Mouse (Mus musculus): ENCODE data around the gene Zfp777. TPM values are rescaled to one million over a fixed set of nuclear protein-coding genes. Genes with fewer than 3 reads are reported as not detected.
A peak's percentile ranks its signal among the peaks of the same experiment; 100 is the strongest.

The Zfp777 gene
- 8.9 and 9.3 TPM in 2 replicates for polyA plus RNA-seq (2015; fragmentation: Nextera tagmentation; extraction: Ambion mirVana)

- Histone ChIP-seq H3K27me3 (no peaks in the 10 kb centered on the region), H3K9me3 (no peaks in the 10 kb centered on the region), H3K36me3 (peaks cover 16% of the 10 kb centered on the region), H3K4me1 (replicated peaks) (peaks cover 23% of the 10 kb centered on the region), H3K9ac (replicated peaks) (peak within 1 kb of the TSS; percentile 87), H3K4me2 (replicated peaks) (peak within 1 kb of the TSS; percentile 80), H3K27ac (peak within 1 kb of the TSS; percentile 93), H3K4me3 (replicated peaks) (peak within 1 kb of the TSS; percentile 84)
- WGBS = under 1% methylated on average over 71 of the region's 82 CpGs
- peak; percentile 89 for ATAC-seq
Observed at GRCm38 (mm10) chr6:48048426-48049272, at the start of gene Zfp777. TSS of gene Zfp777 (minus strand) at chr6:48048911.

- Histone ChIP-seq H3K27ac (no peak overlapping the region), H3K27me3 (no peaks in the 10 kb centered on the region), H3K9me3 (no peaks in the 10 kb centered on the region), H3K4me1 (replicated peaks) (peaks cover 16% of the 10 kb centered on the region), H3K4me2 (replicated peaks) (peak overlapping the region; percentile 72), H3K9ac (replicated peaks) (no peak overlapping the region), H3K4me3 (replicated peaks) (peak overlapping the region; percentile 86), H3K36me3 (peaks cover 12% of the 10 kb centered on the region)
- WGBS = 41% methylated on average over 14 of the region's 14 CpGs
- ATAC-seq = peak; percentile 4; the same call in 1 of the 2 replicates
Observed at GRCm38 (mm10) chr6:48086957-48087715, 38.4 kb upstream of the Zfp777 start.

GRCm38 (mm10) chr6:48086471-48086878 is 37.8 kb upstream of the Zfp777 start, which contains the start of gene Zfp746:
TSS of gene Zfp746 (minus strand) at chr6:48086593.
- no peaks in the 10 kb centered on the region for H3K27me3 ChIP-seq
- peak within 1 kb of the TSS; percentile 92 for H3K27ac ChIP-seq
- H3K4me1 ChIP-seq (replicated peaks) = peaks cover 16% of the 10 kb centered on the region
- H3K9ac ChIP-seq (replicated peaks) = peak within 1 kb of the TSS; percentile 97
- peak within 1 kb of the TSS; percentile 72 for H3K4me2 ChIP-seq (replicated peaks)
- peak within 1 kb of the TSS; percentile 86 for H3K4me3 ChIP-seq (replicated peaks)
- H3K9me3 ChIP-seq = no peaks in the 10 kb centered on the region
- peaks cover 19% of the 10 kb centered on the region for H3K36me3 ChIP-seq
- peak; percentile 95 for ATAC-seq
- WGBS = under 1% methylated on average over 50 of the region's 53 CpGs

- 3% methylated on average over 59 of the region's 72 CpGs for WGBS
- Histone ChIP-seq H3K36me3 (peaks cover 26% of the 10 kb centered on the region), H3K27ac (peak overlapping the region; percentile 92), H3K4me2 (replicated peaks) (peak overlapping the region; percentile 72), H3K9me3 (no peaks in the 10 kb centered on the region), H3K4me1 (replicated peaks) (peaks cover 16% of the 10 kb centered on the region), H3K27me3 (no peaks in the 10 kb centered on the region), H3K9ac (replicated peaks) (peak overlapping the region; percentile 97), H3K4me3 (replicated peaks) (peak overlapping the region; percentile 86)
- ATAC-seq = peak; percentile 95
Observed at GRCm38 (mm10) chr6:48085521-48086404, 37.1 kb upstream of the Zfp777 start.

GRCm38 (mm10) chr6:48083733-48084191 is 35.1 kb upstream of the Zfp777 start:
- Histone ChIP-seq H3K4me3 (replicated peaks) (no peak overlapping the region), H3K4me2 (replicated peaks) (no peak overlapping the region), H3K27me3 (no peaks in the 10 kb centered on the region), H3K9me3 (no peaks in the 10 kb centered on the region), H3K9ac (replicated peaks) (no peak overlapping the region), H3K4me1 (replicated peaks) (peaks cover 16% of the 10 kb centered on the region), H3K36me3 (peaks cover 45% of the 10 kb centered on the region), H3K27ac (no peak overlapping the region)
- ATAC-seq = no peak
- 95% methylated on average over 6 of the region's 6 CpGs for WGBS

GRCm38 (mm10) chr6:48081952-48082351 is 33.2 kb upstream of the Zfp777 start:
- Histone ChIP-seq H3K9ac (replicated peaks) (no peak overlapping the region), H3K4me1 (replicated peaks) (peaks cover 16% of the 10 kb centered on the region), H3K27me3 (no peaks in the 10 kb centered on the region), H3K27ac (no peak overlapping the region), H3K4me3 (replicated peaks) (no peak overlapping the region), H3K9me3 (no peaks in the 10 kb centered on the region), H3K36me3 (peaks cover 62% of the 10 kb centered on the region), H3K4me2 (replicated peaks) (no peak overlapping the region)
- ATAC-seq = no peak
- 99% methylated on average over 3 of the region's 3 CpGs for whole genome bisulfite sequencing

- no peaks in the 10 kb centered on the region for H3K9me3 ChIP-seq
- no peak overlapping the region for H3K4me3 ChIP-seq (replicated peaks)
- 95% methylated on average over 5 of the region's 5 CpGs for WGBS
- peaks cover 16% of the 10 kb centered on the region for H3K4me1 ChIP-seq (replicated peaks)
- no peak overlapping the region for H3K9ac ChIP-seq (replicated peaks)
- H3K36me3 ChIP-seq = peaks cover 68% of the 10 kb centered on the region
- no peak overlapping the region for H3K27ac ChIP-seq
- no peaks in the 10 kb centered on the region for H3K27me3 ChIP-seq
- ATAC-seq = no peak
- H3K4me2 ChIP-seq (replicated peaks) = no peak overlapping the region
Observed at GRCm38 (mm10) chr6:48081021-48081420, 32.3 kb upstream of the Zfp777 start.

GRCm38 (mm10) chr6:48073316-48073715 is 24.6 kb upstream of the Zfp777 start:
- no peaks in the 10 kb centered on the region for H3K27me3 ChIP-seq
- H3K4me1 ChIP-seq (replicated peaks) = no peaks in the 10 kb centered on the region
- ATAC-seq = no peak
- peaks cover 50% of the 10 kb centered on the region for H3K36me3 ChIP-seq
- no peak overlapping the region for H3K4me2 ChIP-seq (replicated peaks)
- WGBS = 88% methylated on average over 5 of the region's 5 CpGs
- no peaks in the 10 kb centered on the region for H3K9me3 ChIP-seq
- no peak overlapping the region for H3K4me3 ChIP-seq (replicated peaks)
- no peak overlapping the region for H3K27ac ChIP-seq
- H3K9ac ChIP-seq (replicated peaks) = no peak overlapping the region

GRCm38 (mm10) chr6:48067492-48067891 is 18.8 kb upstream of the Zfp777 start:
- ATAC-seq = no peak
- Histone ChIP-seq H3K27me3 (no peaks in the 10 kb centered on the region), H3K4me2 (replicated peaks) (no peak overlapping the region), H3K36me3 (peaks cover 59% of the 10 kb centered on the region), H3K27ac (no peak overlapping the region), H3K9me3 (no peaks in the 10 kb centered on the region), H3K4me1 (replicated peaks) (no peaks in the 10 kb centered on the region), H3K9ac (replicated peaks) (no peak overlapping the region), H3K4me3 (replicated peaks) (no peak overlapping the region)
- WGBS = 93% methylated on average over 3 of the region's 3 CpGs

- no peak for ATAC-seq
- Histone ChIP-seq H3K36me3 (peaks cover 73% of the 10 kb centered on the region), H3K4me2 (replicated peaks) (no peak overlapping the region), H3K27ac (no peak overlapping the region), H3K4me3 (replicated peaks) (no peak overlapping the region), H3K9ac (replicated peaks) (no peak overlapping the region), H3K9me3 (no peaks in the 10 kb centered on the region), H3K27me3 (no peaks in the 10 kb centered on the region), H3K4me1 (replicated peaks) (no peaks in the 10 kb centered on the region)
- WGBS = 93% methylated on average over 6 of the region's 6 CpGs
Observed at GRCm38 (mm10) chr6:48065587-48066075, 16.9 kb upstream of the Zfp777 start.

- no peaks in the 10 kb centered on the region for H3K4me1 ChIP-seq (replicated peaks)
- no peaks in the 10 kb centered on the region for H3K27me3 ChIP-seq
- H3K36me3 ChIP-seq = peaks cover 73% of the 10 kb centered on the region
- no peak overlapping the region for H3K4me2 ChIP-seq (replicated peaks)
- WGBS = 91% methylated on average over 14 of the region's 14 CpGs
- H3K9ac ChIP-seq (replicated peaks) = no peak overlapping the region
- no peak for ATAC-seq
- H3K27ac ChIP-seq = no peak overlapping the region
- no peaks in the 10 kb centered on the region for H3K9me3 ChIP-seq
- no peak overlapping the region for H3K4me3 ChIP-seq (replicated peaks)
Observed at GRCm38 (mm10) chr6:48064451-48064850, 15.7 kb upstream of the Zfp777 start.

Measured in midbrain, embryonic 13.5 days (tissue).